Comparison of ENCODE assay signal across 20 mouse cellular contexts in genomic region chr9:71981071-71981470, GRCm38 (mm10).
"Had no signal": no experiment of that assay in that cellular context is flagged by ENCODE, and none has a peak within 500 bp of the region (broad histone marks: within the 10 kb centered on the region; RNA-seq: fewer than 3 reads in every experiment).

No protein-coding gene starts in this region.

- H3K4me3 ChIP-seq: midbrain, embryonic 10.5 days; myocyte; neural tube, embryonic 13.5 days; neural tube, embryonic 15.5 days; stomach, embryonic 15.5 days had no signal

- H3K4me1 ChIP-seq: stomach, embryonic 15.5 days had no signal

- DNase-seq: lung, adult 18-20 months; lung, embryonic 14.5 days; lung, postnatal 10 days; lung, postnatal 4 days; midbrain, embryonic 14.5 days; retina, postnatal 1 day; right cerebral cortex, adult 18-20 months; right cerebral cortex, postnatal 25 days; right cerebral cortex, postnatal 4 days; spleen, adult 18-20 months; thymus, adult 2 months; thymus, postnatal 25 days; thymus, postnatal 4 days had no signal

- H3K4me2 ChIP-seq: lung, embryonic 14.5 days; neural tube, embryonic 13.5 days; neural tube, embryonic 15.5 days; stomach, embryonic 15.5 days had no signal

- H3K36me3 ChIP-seq: midbrain, embryonic 10.5 days; neural tube, embryonic 13.5 days; neural tube, embryonic 15.5 days; stomach, embryonic 15.5 days had no signal

- H3K9ac ChIP-seq: lung, embryonic 14.5 days; neural tube, embryonic 13.5 days; neural tube, embryonic 15.5 days; stomach, embryonic 15.5 days had no signal

- H3K9me3 ChIP-seq: midbrain, embryonic 10.5 days; neural tube, embryonic 13.5 days; neural tube, embryonic 15.5 days; stomach, embryonic 15.5 days had no signal

- H3K27ac ChIP-seq: midbrain, embryonic 10.5 days; neural tube, embryonic 13.5 days; neural tube, embryonic 15.5 days; stomach, embryonic 15.5 days; stomach, postnatal 0 days had no signal

- ATAC-seq: midbrain, embryonic 16.5 days had no signal

- H3K27me3 ChIP-seq: neural tube, embryonic 13.5 days; neural tube, embryonic 15.5 days; stomach, embryonic 15.5 days had no signal
